Mouse (Mus musculus) kidney, adult 18-20 months (tissue): ENCODE results near the gene Olfr67.
"Not testable (repeated sequence)": the region's sequence is repeated elsewhere in the genome, so short reads cannot be mapped to it uniquely, and the experiment has no call there.

Experiments
- DNase-seq: peaks from one replicate; pipeline ENCODE4 v3.0.0; 2021

Gene Olfr67

GRCm38 (mm10) chr7:103791721-103792120, at the start of gene Olfr67:
Olfr67 (minus strand) TSS chr7:103791821.
- no peak for DNase-seq

- no peak for DNase-seq
Measured at GRCm38 (mm10) chr7:103840268-103840667, 48.6 kb upstream of the Olfr67 start, which contains the start of gene Hbb-bh2. Hbb-bh2 (minus strand) TSS chr7:103840520.

- DNase-seq: no peak
Measured at GRCm38 (mm10) chr7:103827808-103828207, 36.2 kb upstream of the Olfr67 start, which contains the start of gene Hbb-bs. Hbb-bs (minus strand) TSS chr7:103828096.

DNA sequence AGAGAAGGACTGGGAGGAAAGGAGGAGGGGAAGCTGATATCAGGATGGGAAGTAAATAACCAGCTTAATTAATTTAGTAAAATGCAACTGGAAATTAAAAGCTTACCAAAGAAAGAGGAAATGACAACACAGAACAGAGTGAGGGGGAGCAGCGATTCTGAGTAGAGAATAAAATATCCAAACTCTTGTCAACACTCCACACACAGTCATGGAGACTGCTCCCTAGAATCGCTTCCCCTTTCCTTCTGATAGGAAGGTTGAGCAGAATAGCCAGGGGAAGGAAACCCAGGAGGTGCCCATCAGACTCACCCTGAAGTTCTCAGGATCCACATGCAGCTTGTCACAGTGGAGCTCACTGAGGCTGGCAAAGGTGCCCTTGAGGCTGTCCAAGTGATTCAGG, 35.5 kb upstream of the Olfr67 start:
- DNase-seq: not testable (repeated sequence)

- DNase-seq: no peak
Measured at GRCm38 (mm10) chr7:103826255-103826887, 34.8 kb upstream of the Olfr67 start.

DNA sequence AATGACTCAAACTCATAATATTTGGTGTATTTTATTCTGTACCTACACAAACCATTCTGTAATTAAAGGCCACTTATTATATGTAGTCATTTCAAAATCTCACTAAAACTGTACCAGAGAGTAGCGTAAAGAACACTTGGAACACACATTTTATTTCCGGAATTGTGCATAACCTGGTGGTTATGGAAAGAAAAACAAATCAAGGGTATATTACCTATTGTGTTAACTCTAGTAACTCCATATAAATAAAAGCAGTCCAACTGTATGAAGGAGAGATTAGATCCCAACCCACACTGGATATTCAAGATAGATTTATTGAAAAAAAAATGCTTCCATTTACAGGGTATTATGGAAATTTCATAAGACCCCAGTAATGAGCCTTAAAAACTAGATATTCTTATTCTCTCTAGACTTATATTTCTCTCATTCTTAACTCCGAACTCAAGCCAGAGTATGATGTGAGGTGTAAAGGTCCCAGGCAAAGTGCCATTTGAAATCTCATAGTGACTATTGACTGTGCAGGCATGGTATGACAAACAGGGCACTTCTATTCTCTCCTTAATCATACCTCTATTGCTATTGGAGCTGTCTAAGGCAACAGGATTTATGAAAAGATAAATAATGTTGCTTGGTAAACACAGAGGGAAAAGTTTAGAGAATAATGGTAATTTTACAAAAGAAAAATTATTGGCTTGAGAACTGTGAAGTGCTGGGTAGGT, 34.1 kb upstream of the Olfr67 start:
- no peak for DNase-seq

DNA sequence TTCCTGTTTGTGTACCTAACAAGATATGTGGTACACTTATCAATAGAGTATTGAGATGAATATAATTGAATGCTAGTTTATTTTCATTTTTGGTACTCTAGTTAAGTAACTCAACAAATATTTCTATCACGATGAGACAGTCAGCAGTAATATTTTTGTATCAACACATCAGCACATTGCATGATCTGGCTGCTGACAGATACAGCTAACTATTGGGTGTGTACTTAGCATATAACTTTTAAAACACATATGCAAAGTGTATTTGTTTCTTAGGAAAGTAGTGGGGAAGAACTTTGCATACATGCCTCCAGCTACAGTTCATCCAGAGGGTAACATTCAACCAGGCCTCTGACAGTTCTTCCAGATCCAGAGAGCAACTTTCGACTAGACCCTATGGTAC, 33.0 kb upstream of the Olfr67 start:
- no peak for DNase-seq

DNA sequence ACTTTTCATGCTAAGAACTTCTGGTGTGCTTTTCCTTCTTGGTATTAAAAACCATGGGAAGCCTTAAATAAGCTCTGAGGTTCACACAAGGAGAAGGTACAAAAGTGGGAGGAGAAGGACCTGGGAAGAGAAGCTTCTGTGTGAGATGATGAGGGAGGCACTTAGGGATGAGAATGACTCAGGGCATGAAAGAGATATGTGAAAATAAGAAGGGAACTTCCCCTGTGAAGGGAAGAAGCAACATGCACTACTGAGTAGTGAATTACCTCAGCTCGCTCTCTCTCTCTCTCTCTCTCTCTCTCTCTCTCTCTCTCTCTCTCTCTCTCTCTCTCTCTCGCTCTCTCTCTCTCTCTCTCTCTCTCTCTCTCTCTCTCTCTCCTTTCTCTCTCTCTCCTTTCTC, 23.5 kb upstream of the Olfr67 start:
- not testable (repeated sequence) for DNase-seq

GRCm38 (mm10) chr7:103813766-103814165, 22.1 kb upstream of the Olfr67 start, which contains the start of gene Hbb-bt:
Hbb-bt (minus strand) TSS chr7:103813996.
- DNase-seq: no peak

- not testable (repeated sequence) for DNase-seq
Measured at GRCm38 (mm10) chr7:103813152-103813551, 21.5 kb upstream of the Olfr67 start.

- no peak for DNase-seq
Measured at GRCm38 (mm10) chr7:103812174-103812573, 20.6 kb upstream of the Olfr67 start.

DNA sequence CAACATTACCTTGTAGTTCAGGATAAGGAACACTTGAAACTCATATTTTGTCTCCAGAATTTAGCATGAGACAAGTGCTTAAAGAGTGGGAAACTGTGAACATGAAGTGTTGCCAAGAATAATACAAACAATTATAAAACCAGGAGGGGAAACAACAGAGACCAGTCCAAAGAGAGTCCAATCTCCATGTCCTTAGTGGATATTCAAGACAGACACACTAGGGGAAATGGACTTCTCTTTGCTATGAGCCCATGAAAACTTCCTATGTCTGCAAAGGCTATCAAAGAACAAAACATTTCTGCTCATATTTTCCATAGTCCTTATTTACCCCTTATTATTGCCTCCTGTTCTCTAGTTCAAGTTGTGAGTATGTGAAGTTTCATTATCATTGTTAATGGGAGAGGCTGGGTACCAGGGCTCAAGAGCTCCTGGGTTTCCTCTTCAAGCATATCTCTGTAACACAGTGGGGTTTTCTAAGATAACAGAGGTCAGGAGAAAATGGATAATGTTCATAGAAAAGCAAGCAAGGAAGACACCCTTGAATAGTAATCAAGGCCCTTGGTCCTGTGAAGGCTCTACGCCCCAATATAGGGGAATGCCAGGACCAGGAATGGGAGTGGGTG, 19.7 kb upstream of the Olfr67 start:
- no peak for DNase-seq

DNA sequence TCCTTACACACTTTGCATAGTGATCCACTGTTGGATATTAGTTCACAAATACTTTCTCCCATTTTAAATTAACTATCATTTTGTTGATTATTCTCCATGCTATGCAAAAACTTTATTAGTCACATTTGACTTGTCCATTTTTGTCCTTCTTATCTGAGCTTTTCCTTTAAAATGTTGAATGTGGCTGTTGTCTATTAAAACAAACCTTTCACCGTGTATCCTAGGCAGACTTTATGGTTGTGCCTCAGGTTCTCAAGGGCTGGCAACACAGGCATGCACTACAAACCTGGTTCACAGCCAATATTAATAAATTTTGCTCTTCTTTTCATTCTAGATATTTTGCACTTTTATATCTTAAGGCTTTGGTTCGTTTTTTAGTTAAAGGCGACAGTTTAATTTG, 19.1 kb upstream of the Olfr67 start:
- no peak for DNase-seq

GRCm38 (mm10) chr7:103810296-103810695, 18.7 kb upstream of the Olfr67 start:
- DNase-seq: no peak

DNA sequence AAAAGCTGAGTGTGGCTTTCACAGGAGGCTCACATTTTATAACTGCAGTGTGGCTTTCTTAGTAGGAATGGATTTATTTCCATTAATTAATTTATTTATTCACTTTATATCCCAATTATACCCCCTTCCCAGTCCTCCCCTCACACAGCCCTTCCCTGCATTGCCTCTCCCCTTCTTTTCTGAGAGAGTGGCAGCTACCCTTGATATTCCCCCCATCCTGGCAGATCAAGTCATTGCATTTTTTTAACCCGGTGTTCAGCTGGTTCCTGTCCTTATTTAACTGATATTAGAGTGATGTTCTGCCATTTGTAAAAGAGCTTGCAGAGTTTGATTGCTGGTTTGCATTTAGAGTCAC, 18.2 kb upstream of the Olfr67 start:
- DNase-seq: no peak

DNA sequence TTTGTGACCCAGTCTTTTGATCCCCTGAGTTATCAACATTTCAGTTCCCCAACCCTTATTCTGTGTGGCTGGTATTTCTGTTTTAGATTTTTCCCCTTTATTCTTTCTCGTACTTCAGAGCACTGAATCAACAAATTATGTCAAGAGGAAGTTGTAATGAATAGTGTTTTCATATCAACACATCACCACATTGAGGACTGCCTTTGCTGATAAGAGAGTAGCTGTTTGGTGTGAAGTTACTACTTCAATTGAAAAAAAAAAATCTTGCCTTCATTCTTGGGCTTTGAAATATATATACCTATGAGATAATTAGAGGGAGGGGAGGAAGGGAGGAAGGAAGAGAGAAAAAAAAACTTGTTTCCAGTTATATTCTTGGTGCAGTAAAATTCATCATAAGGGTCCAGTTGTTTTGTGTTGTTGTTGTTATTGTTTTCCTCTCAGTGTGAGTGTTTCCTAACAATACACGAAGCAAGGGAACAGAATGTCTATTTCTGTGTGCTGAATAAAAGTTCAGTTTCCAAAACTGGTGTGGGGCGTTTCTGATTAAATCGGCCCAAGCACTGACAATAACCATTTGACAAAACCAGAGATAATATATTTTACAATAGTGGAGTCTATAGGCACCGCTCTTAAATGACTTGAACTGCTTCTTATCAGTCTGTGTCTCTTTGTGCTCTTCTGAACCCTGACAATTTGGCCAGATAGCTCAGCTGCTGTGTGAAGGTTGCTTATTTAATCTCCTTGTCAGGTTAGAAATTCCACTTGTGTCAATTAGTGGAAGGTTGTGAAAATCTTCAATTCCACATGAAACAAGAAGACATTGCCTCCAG, 17.6 kb upstream of the Olfr67 start:
- DNase-seq: no peak

DNA sequence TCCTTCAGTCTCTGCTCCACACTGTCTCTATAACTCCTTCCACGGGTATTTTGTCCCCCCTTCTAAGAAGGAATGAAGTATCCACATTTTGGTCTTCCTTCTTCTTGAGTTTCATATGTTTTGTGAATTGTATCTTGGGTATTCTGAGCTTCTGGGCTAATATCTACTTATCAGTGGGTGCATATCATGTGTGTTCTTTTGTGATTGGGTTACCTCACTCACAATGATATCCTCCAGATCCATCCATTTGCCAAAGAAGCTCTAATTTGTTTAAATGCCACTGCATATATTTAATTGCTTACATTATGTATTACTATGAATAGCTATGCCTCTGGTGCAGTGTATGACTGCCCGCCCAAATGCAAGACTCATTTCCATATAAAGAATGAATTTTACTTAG, 16.5 kb upstream of the Olfr67 start:
- not testable (repeated sequence) for DNase-seq

- no peak for DNase-seq
Measured at GRCm38 (mm10) chr7:103806856-103807255, 15.2 kb upstream of the Olfr67 start.

GRCm38 (mm10) chr7:103792669-103793388, 1.2 kb upstream of the Olfr67 start:
- no peak for DNase-seq

GRCm38 (mm10) chr7:103779598-103779997, 12.0 kb downstream of the Olfr67 start, which contains the start of gene Olfr68:
Olfr68 (minus strand) TSS chr7:103779698.
- no peak for DNase-seq

DNA sequence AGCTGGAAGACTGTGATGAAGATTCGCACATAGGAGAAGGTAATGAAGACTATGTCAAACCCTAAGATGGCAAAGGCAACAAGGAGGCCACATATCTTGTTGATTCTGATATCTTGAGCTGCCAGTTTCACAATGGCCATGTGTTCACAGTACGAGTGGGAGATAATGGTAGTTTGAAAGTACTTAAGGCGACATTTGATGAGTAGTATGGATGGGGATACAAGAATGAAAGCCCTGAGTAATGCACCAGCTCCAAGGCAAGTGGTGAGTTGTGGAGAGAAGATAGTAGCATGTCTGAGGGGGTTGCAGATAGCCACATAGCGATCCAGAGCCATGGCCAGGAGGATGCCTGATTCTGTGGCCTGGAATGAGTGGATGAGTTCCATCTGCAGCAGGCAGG, 14.0 kb downstream of the Olfr67 start:
- DNase-seq: not testable (repeated sequence)

DNA sequence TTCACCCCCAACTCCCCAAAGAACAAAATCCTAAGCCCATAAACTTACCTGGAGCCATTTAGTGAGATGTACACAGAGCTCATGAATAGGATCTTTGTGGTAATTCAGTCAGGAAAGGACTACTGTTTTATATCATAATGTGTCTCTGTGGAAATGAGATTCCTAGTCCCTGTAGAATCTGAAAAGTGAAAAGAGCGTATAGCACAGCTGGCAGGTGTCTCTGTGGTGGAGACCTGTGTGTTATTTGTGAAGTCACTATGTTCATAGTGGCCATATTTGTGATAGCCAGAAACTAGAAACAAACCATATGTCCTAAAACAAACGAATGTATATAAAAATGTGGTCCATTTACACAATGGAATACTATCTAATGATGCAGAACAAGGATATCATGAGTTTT, 20.1 kb downstream of the Olfr67 start, which contains the start of gene Olfr69:
Gene Olfr69, minus strand, starts transcription at position 101 of the 400 bp plus-strand sequence.
- no peak for DNase-seq
